Mouse (Mus musculus): ENCODE measurements at regions not wholly inside any gene's neighbourhood (a gene's known extent, or its start where the extent isn't known, plus 50 kb on each side); places are given as distances from the start of the nearest gene placed in this dataset.

DNA sequence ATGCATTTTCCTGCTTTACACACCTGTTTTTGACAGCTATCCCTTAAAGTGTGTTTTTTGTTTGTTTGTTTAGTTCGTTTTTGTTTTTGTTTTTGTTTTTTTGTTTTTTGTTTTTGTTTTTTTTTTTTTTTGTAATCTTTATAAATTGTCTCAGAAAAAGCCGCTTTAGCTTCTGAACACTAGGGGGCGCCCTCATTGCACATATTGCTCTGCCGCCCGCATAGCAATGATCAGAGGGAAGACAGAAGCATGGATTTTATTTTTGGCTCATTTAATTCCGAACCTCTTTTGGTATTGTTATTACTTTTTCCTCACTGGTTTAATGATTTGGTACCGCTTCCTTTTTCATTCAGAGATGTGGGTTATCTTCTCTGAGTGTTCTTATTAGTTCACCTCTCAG, 569.9 kb upstream of the Gm10800 start:
- peak; percentile 52 to 74 for DNase-seq

All from cerebellum, postnatal 25 days (tissue).